Mouse (Mus musculus): Measurements from ENCODE around the gene Mmd.

DNA sequence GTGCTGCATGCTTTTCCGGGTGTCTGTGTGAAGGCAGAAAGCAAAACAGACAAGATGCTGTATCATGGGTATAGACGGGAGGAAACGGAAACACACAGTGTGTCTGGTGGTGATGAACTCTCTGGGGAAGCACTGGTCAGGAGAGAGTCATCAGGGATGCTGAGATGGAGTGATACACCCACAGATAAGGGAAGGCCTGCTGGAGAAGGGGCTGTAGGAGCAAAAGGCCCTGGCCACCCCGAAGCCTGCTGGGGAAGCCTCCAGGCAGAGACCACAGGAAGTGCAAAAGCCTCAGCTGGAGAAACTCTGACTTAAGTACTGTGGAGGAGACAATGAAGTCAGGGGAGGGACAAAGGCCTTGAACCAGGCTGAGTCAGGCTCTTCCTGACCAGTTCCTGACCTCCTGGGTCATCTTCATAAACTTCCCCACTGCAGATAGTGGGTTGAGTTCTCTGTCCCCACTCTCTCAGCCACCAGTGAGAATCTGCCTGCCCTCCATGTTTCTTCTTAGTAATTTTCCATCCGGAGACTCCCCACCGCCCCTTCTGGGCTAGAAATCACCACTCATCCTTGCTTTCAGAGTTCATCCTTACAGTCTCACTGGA is 37.4 kb downstream of the Mmd start:
- no peak for TF ChIP-seq CTCF (IDR thresholded peaks at IDR 0.05; ENCODE audit: low read depth)
- TF ChIP-seq EP300 (IDR thresholded peaks at IDR 0.05; ENCODE audit: low read depth), result no peak

All from liver, embryonic 14.5 days (tissue).